Mouse (Mus musculus) cerebellum, adult 11 months (tissue): Measurements from ENCODE around the gene Coq5.
A peak's percentile ranks its signal among the peaks of the same experiment; 100 is the strongest.

Experiments used
- DNase-seq: peaks from one replicate; pipeline ENCODE4 v3.0.0; 2022

The Coq5 gene

GRCm38 (mm10) chr5:115312816-115313667 is 33.6 kb downstream of the Coq5 start:
- DNase-seq = no peak

- DNase-seq = no peak
These were observed 34.1 kb downstream of the Coq5 start for GRCm38 (mm10) chr5:115313668-115313943.

GRCm38 (mm10) chr5:115316968-115317644 is 37.6 kb downstream of the Coq5 start:
- no peak for DNase-seq

- no peak for DNase-seq
These were observed 38.3 kb downstream of the Coq5 start for GRCm38 (mm10) chr5:115317645-115318328.

GRCm38 (mm10) chr5:115319004-115319940 is 39.8 kb downstream of the Coq5 start:
- DNase-seq = peak; percentile 68

- no peak for DNase-seq
These were observed 46.9 kb downstream of the Coq5 start for GRCm38 (mm10) chr5:115326256-115326831.

GRCm38 (mm10) chr5:115326875-115327609 is 47.6 kb downstream of the Coq5 start, which contains the start of gene Srsf9:
Gene Srsf9 (plus strand): TSS chr5:115327177.
- DNase-seq = peak; percentile 96

- peak; percentile 44 for DNase-seq
These were observed 48.4 kb downstream of the Coq5 start for GRCm38 (mm10) chr5:115327610-115328548.

- no peak for DNase-seq
These were observed 51.5 kb downstream of the Coq5 start for GRCm38 (mm10) chr5:115330955-115331354.

- DNase-seq = no peak
These were observed 54.2 kb downstream of the Coq5 start for GRCm38 (mm10) chr5:115333626-115334025.

GRCm38 (mm10) chr5:115340007-115340406 is 60.5 kb downstream of the Coq5 start:
- DNase-seq = no peak

GRCm38 (mm10) chr5:115340577-115341313 is 61.3 kb downstream of the Coq5 start, which contains the start of the genes Gatc and Triap1:
Gene Gatc (minus strand): TSS chr5:115341178.
Gene Triap1 (plus strand): TSS chr5:115341225.
- peak; percentile 85 for DNase-seq

- DNase-seq = no peak
These were observed 62.1 kb downstream of the Coq5 start for GRCm38 (mm10) chr5:115341314-115342165.
